Mouse (Mus musculus) embryo, embryonic 11 days (tissue): ENCODE measurements at regions not wholly inside any gene's neighbourhood (a gene's known extent, or its start where the extent isn't known, plus 50 kb on each side); places are given as distances from the start of the nearest gene placed in this dataset.
"Not testable (repeated sequence)": the region's sequence is repeated elsewhere in the genome, so short reads cannot be mapped to it uniquely, and the experiment has no call there.

Experiments used
- DNase-seq: peaks from one replicate; pipeline ENCODE4 v3.0.0-alpha.2; 2015

DNA sequence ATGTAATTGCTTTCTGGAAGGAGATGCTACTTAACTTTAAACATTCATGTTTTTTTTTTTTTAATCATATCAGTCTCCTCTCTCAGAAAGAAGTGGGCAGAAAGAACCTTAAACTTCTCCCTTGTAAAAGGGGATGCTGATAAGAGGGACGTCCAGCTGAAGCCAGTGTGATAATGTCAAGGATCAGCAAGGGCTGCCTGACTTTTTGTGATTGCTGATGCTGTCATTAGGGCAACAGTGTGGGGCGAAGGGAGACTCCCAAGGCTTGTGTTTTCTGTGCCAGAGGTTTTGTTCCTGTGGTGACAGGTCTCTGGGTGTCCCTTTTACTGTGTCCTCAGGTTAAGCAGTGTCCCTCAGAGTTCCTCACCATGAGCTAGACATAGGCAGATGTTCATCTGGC is 61.8 kb upstream of the Prkar2b start:
- no peak for DNase-seq

DNA sequence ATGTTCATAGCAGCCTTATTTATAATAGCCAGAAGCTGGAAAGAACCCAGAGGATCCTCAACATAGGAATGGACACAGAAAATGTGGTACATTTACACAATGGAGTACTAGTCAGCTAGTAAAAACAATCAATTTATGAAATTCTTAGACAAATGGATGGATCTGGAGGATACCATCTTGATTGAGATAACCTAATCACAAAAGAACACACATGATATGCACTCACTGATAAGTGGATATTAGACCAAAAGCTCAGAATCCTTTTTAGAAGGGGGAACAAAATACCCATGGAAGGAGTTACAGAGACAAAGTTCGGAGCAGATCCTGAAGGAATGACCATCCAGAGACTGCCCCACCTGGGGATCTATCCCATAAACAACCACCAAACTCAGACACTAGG is 60.9 kb upstream of the Prkar2b start:
- not testable (repeated sequence) for DNase-seq

DNA sequence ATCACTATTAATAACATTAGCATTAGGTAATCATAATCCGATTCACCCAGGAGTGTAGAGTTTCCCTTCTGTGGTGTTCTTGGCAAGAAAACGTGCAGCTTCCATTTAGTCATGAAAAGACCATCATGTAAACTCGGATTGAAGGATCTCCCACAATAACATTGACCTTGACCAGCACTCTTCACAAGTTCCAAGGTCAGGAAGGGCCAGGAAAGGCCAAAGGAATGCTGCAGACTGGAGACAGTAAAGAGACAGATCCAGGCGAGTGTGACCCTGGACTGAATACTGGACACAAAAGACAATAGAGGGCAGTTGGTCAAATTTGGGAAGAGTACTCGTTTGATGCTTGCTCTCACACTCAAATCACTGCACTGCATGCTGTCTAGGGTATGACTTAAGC is 51.6 kb upstream of the Prkar2b start:
- no peak for DNase-seq

DNA sequence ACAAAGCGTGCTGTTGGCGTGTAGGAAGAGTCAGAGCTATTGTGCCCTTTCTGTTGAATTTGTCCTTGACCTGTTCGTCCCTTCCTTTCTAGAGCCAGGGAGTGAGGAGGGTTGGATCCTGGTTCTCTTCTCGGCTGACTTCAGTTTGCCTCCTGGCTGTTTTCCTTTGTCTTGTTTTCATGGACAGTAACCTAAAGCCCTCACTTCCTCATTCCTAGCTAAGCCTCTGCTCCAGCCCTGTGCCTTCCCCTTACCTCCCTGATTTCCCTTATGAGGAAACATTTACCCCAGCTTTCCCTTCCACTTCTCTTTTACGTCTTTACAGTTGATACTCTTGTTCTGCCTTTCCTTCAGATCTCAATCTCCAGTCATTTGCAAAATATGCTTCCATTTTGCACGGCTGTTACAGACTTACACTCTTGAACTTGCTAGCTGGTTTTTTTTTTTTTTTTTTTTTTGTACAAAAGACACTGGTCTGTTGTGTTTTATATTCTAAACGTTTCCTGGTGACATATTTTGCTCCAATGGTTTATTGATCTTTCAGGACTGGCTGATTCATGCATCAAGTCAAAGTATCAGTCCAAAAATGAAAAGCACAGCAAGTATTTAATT is 50.5 kb upstream of the Prkar2b start:
- peak; percentile 17 for DNase-seq

DNA sequence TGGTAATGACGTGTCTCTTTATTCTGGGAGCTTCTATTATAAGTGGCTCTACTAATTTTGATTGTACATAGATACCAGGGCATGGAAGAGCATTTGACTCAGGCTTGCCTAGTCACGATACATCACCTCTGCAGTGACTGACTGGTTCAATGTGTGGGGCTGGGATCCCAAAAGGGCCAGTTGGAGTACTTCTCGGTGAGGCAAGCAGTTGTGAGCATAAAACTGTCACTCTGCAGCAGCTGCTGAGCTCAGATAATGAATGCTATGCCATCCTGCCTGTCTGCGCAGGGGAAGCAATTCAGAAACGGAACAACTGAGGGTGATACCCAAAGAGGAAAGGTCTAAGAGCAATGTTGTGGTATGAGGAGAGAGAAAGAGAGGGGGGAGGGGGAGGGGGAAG is 49.8 kb upstream of the Prkar2b start:
- peak; percentile 42 for DNase-seq
